Mouse (Mus musculus) CH12.LX (cell line): ENCODE data around the gene Pias1. TPM values are rescaled to one million over a fixed set of nuclear protein-coding genes. Genes with fewer than 3 reads are reported as not detected.

Experiments
- polyA plus RNA-seq: library from polyadenylated mRNA; unstranded; fragments of >175 nt; gene quantifications from 2 replicates; pipeline ENCODE4 v1.2.1, GENCODE M21; 2012; ENCODE audit warnings: low read depth; ENCODE audit not compliant: insufficient read length
- total RNA-seq, 2 experiments: library from RNA; depleted of rRNA; stranded (reverse); fragments of 300-350 nt in 1 of 2; fragments of >200 nt in 1 of 2; gene quantifications; 2 replicates each; pipeline ENCODE4 v1.2.3; 2012 to 2014

Gene Pias1
- total and polyA plus RNA-seq, 3 experiments: 8.0 to 22.7 (median 11.9) TPM

Other genes with a start within 250 kb of the Pias1 start
- 34.6 and 35.6 TPM in 2 replicates for gene Fem1b, start 176.0 kb downstream of the Pias1 start, total RNA-seq (2012; rRNA removed)
- 30.0 and 30.1 TPM in 2 replicates for gene Fem1b, start 176.0 kb downstream of the Pias1 start, total RNA-seq (2014; rRNA removed)
- gene Fem1b, start 176.0 kb downstream of the Pias1 start, polyA plus RNA-seq: 26.6 and 26.8 TPM in 2 replicates
- 22.6 and 25.3 TPM in 2 replicates for gene Cln6, start 149.1 kb downstream of the Pias1 start, total RNA-seq (2012; rRNA removed)
- 16.2 and 17.8 TPM in 2 replicates for gene Cln6, start 149.1 kb downstream of the Pias1 start, total RNA-seq (2014; rRNA removed)
- gene Cln6, start 149.1 kb downstream of the Pias1 start, polyA plus RNA-seq: 29.4 and 35.1 TPM in 2 replicates
- not detected in 2 replicates for gene Calml4, start 129.8 kb downstream of the Pias1 start, total RNA-seq (2012; rRNA removed)
- gene Calml4, start 129.8 kb downstream of the Pias1 start, total RNA-seq (2014; rRNA removed): not detected in 2 replicates
- not detected in 2 replicates for gene Calml4, start 129.8 kb downstream of the Pias1 start, polyA plus RNA-seq
- not detected in 2 replicates for gene Skor1, start 161.0 kb upstream of the Pias1 start, total RNA-seq (2012; rRNA removed)
- gene Skor1, start 161.0 kb upstream of the Pias1 start, total RNA-seq (2014; rRNA removed): not detected in 2 replicates
- gene Skor1, start 161.0 kb upstream of the Pias1 start, polyA plus RNA-seq: not detected in 2 replicates